Mouse (Mus musculus): ENCODE measurements around the gene Prkacb. TPM values are rescaled to one million over a fixed set of nuclear protein-coding genes. Genes with fewer than 3 reads are reported as not detected.

The Prkacb gene
- polyA plus RNA-seq, 2 experiments, result 6.1 to 10.9 TPM

GRCm38 (mm10) chr3:146687121-146687725 lies 125.6 kb downstream of the Prkacb start:
- TF ChIP-seq CTCF (IDR thresholded peaks at IDR 0.05; ENCODE audit: low read depth) (no peak), EP300 (IDR thresholded peaks at IDR 0.05; ENCODE audit: low read depth) (no peak)
- H3K4me2 ChIP-seq (ENCODE audit: low read depth), result no peak overlapping the region
- no peak for ATAC-seq (ENCODE audit: insufficient read depth)
- no peak overlapping the region for H3K4me3 ChIP-seq (ENCODE audit: insufficient read depth in 1 of 2, low read depth in 2 of 2, low read length in 2 of 2)
- no peaks in the 10 kb centered on the region for H3K9me3 ChIP-seq (ENCODE audit: control insufficient read depth, low read length)
- H3K27me3 ChIP-seq (ENCODE audit: control insufficient read depth, insufficient read depth, low read length), result peaks cover 17% of the 10 kb centered on the region
- no peak for DNase-seq (ENCODE audit: low read depth in 3 of 3, low spot score in 3 of 3)
- H3K9ac ChIP-seq (replicated peaks), result no peak overlapping the region
- peaks cover 0 to 11% of the 10 kb centered on the region in 2 experiments; a peak in 2 of 4 replicates for H3K4me1 ChIP-seq (replicated peaks; ENCODE audit: control insufficient read depth in 2 of 2, insufficient read depth in 2 of 2, low read length in 1 of 2)
- no peaks in the 10 kb centered on the region for H3K36me3 ChIP-seq (replicated peaks; ENCODE audit: control insufficient read depth, insufficient read depth, low read depth)
- 61% methylated on average over 4 of the region's 4 CpGs for WGBS (ENCODE audit: insufficient replicate concordance)
- H3K27ac ChIP-seq, result no peak overlapping the region

- H3K9me3 ChIP-seq (ENCODE audit: control insufficient read depth, low read length), result no peaks in the 10 kb centered on the region
- DNase-seq (ENCODE audit: low read depth in 3 of 3, low spot score in 3 of 3), result no peak
- peaks cover 17% of the 10 kb centered on the region for H3K27me3 ChIP-seq (ENCODE audit: control insufficient read depth, insufficient read depth, low read length)
- no peak for TF ChIP-seq EP300 (IDR thresholded peaks at IDR 0.05; ENCODE audit: low read depth)
- no peak for TF ChIP-seq CTCF (IDR thresholded peaks at IDR 0.05; ENCODE audit: low read depth)
- no peaks in the 10 kb centered on the region for H3K36me3 ChIP-seq (replicated peaks; ENCODE audit: control insufficient read depth, insufficient read depth, low read depth)
- H3K27ac ChIP-seq, result no peak overlapping the region
- 20% methylated on average over 8 of the region's 8 CpGs for WGBS (ENCODE audit: insufficient replicate concordance)
- no peak overlapping the region for H3K4me3 ChIP-seq (ENCODE audit: insufficient read depth in 1 of 2, low read depth in 2 of 2, low read length in 2 of 2)
- ATAC-seq (ENCODE audit: insufficient read depth), result peak; percentile 56
- no peak overlapping the region for H3K4me2 ChIP-seq (ENCODE audit: low read depth)
- H3K9ac ChIP-seq (replicated peaks), result no peak overlapping the region
- H3K4me1 ChIP-seq (replicated peaks; ENCODE audit: control insufficient read depth in 2 of 2, insufficient read depth in 2 of 2, low read length in 1 of 2), result peaks cover 0 to 11% of the 10 kb centered on the region in 2 experiments; a peak in 2 of 4 replicates
Measured at GRCm38 (mm10) chr3:146686428-146686827, 126.4 kb downstream of the Prkacb start.

- H3K4me3 ChIP-seq (ENCODE audit: insufficient read depth in 1 of 2, low read depth in 2 of 2, low read length in 2 of 2), result peak within 1 kb of the TSS; percentile 49 to 55
- H3K27ac ChIP-seq, result no peak within 1 kb of the TSS
- H3K9me3 ChIP-seq (ENCODE audit: control insufficient read depth, low read length), result no peaks in the 10 kb centered on the region
- ATAC-seq (ENCODE audit: insufficient read depth) (peak; percentile 36), DNase-seq (ENCODE audit: low read depth in 3 of 3, low spot score in 3 of 3) (no peak)
- H3K4me2 ChIP-seq (ENCODE audit: low read depth), result peak within 1 kb of the TSS; percentile 76
- peaks cover 0 to 11% of the 10 kb centered on the region in 2 experiments; a peak in 2 of 4 replicates for H3K4me1 ChIP-seq (replicated peaks; ENCODE audit: control insufficient read depth in 2 of 2, insufficient read depth in 2 of 2, low read length in 1 of 2)
- WGBS (ENCODE audit: insufficient replicate concordance), result 4% methylated on average over 50 of the region's 50 CpGs
- H3K36me3 ChIP-seq (replicated peaks; ENCODE audit: control insufficient read depth, insufficient read depth, low read depth), result no peaks in the 10 kb centered on the region
- peak within 1 kb of the TSS; percentile 1 for H3K9ac ChIP-seq (replicated peaks)
- H3K27me3 ChIP-seq (ENCODE audit: control insufficient read depth, insufficient read depth, low read length), result peaks cover 17% of the 10 kb centered on the region
- TF ChIP-seq EP300 (IDR thresholded peaks at IDR 0.05; ENCODE audit: low read depth) (no peak), CTCF (IDR thresholded peaks at IDR 0.05; ENCODE audit: low read depth) (no peak)
Measured at GRCm38 (mm10) chr3:146684811-146685675, 127.7 kb downstream of the Prkacb start, which contains the start of gene Samd13. Gene Samd13, minus strand, starts transcription at chr3:146685592.

- H3K27me3 ChIP-seq (ENCODE audit: control insufficient read depth, insufficient read depth, low read length), result peaks cover 17% of the 10 kb centered on the region
Measured at GRCm38 (mm10) chr3:146683095-146683494, 129.7 kb downstream of the Prkacb start.

GRCm38 (mm10) chr3:146682140-146682651 lies 130.6 kb downstream of the Prkacb start:
- no peak for DNase-seq (ENCODE audit: low read depth in 3 of 3, low spot score in 3 of 3)
- WGBS (ENCODE audit: insufficient replicate concordance), result 42% methylated on average over 13 of the region's 13 CpGs
- Histone ChIP-seq H3K36me3 (replicated peaks; ENCODE audit: control insufficient read depth, insufficient read depth, low read depth) (no peaks in the 10 kb centered on the region), H3K9ac (replicated peaks) (no peak overlapping the region), H3K4me1 (replicated peaks; ENCODE audit: control insufficient read depth in 2 of 2, insufficient read depth in 2 of 2, low read length in 1 of 2) (peaks cover 0 to 11% of the 10 kb centered on the region in 2 experiments; a peak in 2 of 4 replicates), H3K4me2 (ENCODE audit: low read depth) (peak overlapping the region; percentile 42), H3K27me3 (ENCODE audit: control insufficient read depth, insufficient read depth, low read length) (peaks cover 17% of the 10 kb centered on the region), H3K27ac (no peak overlapping the region), H3K4me3 (ENCODE audit: insufficient read depth in 1 of 2, low read depth in 2 of 2, low read length in 2 of 2) (no peak overlapping the region), H3K9me3 (ENCODE audit: control insufficient read depth, low read length) (no peaks in the 10 kb centered on the region)
- TF ChIP-seq EP300 (IDR thresholded peaks at IDR 0.05; ENCODE audit: low read depth) (no peak), CTCF (IDR thresholded peaks at IDR 0.05; ENCODE audit: low read depth) (no peak)
- no peak for ATAC-seq (ENCODE audit: insufficient read depth)

More at GRCm38 (mm10) chr3:146683095-146683494, 129.7 kb downstream of the Prkacb start:
- no peak for DNase-seq (ENCODE audit: low read depth in 3 of 3, low spot score in 3 of 3)
- Histone ChIP-seq H3K4me1 (replicated peaks; ENCODE audit: control insufficient read depth in 2 of 2, insufficient read depth in 2 of 2, low read length in 1 of 2) (peaks cover 0 to 11% of the 10 kb centered on the region in 2 experiments; a peak in 2 of 4 replicates), H3K9ac (replicated peaks) (no peak overlapping the region), H3K27ac (no peak overlapping the region), H3K4me2 (ENCODE audit: low read depth) (no peak overlapping the region), H3K9me3 (ENCODE audit: control insufficient read depth, low read length) (no peaks in the 10 kb centered on the region), H3K4me3 (ENCODE audit: insufficient read depth in 1 of 2, low read depth in 2 of 2, low read length in 2 of 2) (no peak overlapping the region), H3K36me3 (replicated peaks; ENCODE audit: control insufficient read depth, insufficient read depth, low read depth) (no peaks in the 10 kb centered on the region)
- 13% methylated on average over 2 of the region's 2 CpGs for WGBS (ENCODE audit: insufficient replicate concordance)
- TF ChIP-seq CTCF (IDR thresholded peaks at IDR 0.05; ENCODE audit: low read depth) (no peak), EP300 (IDR thresholded peaks at IDR 0.05; ENCODE audit: low read depth) (no peak)
- ATAC-seq (ENCODE audit: insufficient read depth), result no peak

Measured in liver, embryonic 14.5 days (tissue).